Mouse (Mus musculus): Measurements from ENCODE around the gene Gpc6.

DNA sequence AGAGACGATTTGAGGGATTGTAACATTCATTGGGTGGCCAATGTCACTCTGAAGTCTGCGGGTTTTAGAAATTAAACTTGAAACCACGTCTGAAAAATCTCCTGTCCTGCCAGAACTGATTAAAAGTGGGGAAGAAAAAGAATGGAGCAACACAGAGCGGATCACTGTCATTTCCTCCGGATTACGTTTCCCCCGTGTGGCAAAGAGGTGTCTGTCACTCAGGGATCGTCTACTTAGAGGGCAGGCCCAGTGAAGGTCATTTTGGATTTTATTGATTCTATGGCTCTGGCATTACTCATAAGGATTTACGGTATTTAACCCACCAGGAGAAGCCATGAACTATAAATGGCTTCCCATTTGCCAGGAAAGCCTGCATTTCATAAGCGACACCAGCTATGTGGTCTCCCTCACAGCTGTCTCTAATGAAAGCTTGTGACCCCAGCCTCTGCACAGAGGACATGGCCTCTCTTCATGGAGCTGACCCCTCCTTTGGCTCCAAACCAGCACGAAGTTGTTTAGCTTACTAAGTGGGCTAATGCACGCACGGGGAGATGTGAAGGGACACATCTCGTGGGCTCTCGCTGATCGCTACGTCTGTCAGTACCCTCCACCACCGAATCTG lies 996.4 kb downstream of the Gpc6 start:
- TF ChIP-seq CTCF (IDR thresholded peaks at IDR 0.05; ENCODE audit: insufficient read depth, low read depth, low read length), result no peak
- TF ChIP-seq POLR2A (IDR thresholded peaks at IDR 0.05; ENCODE audit: insufficient read depth, low read depth, low read length), result no peak

Measured in olfactory bulb, adult 2 months (tissue).